Mouse (Mus musculus) limb, embryonic 13.5 days (tissue): ENCODE measurements around the gene Zbtb12. TPM values are rescaled to one million over a fixed set of nuclear protein-coding genes. Genes with fewer than 3 reads are reported as not detected.

Experiments used
- ATAC-seq: fragments of 200-750 bp; cut with Nextera tagmentation; 2 replicates; pipeline ENCODE4 v1.8.0; 2017; ENCODE audit warnings: low read depth, moderate number of reproducible peaks, moderate TSS enrichment; ENCODE audit not compliant: low FRiP score
- H3K27ac ChIP-seq: fragments of 300-500 bp; sonication (generic); 2 replicates; pipeline ENCODE4 v1.5.1; 2015; ENCODE audit warnings: inconsistent platforms, mild to moderate bottlenecking, moderate library complexity
- H3K27me3 ChIP-seq: fragments of 300-500 bp; sonication (generic); 2 replicates; pipeline ENCODE4 v1.6.1; 2015; ENCODE audit warnings: mild to moderate bottlenecking, inconsistent platforms
- H3K36me3 ChIP-seq: fragments of 300-500 bp; sonication (generic); 2 replicates; pipeline ENCODE4 v1.6.1; 2015; ENCODE audit warnings: inconsistent platforms, mild to moderate bottlenecking, moderate library complexity
- H3K4me1 ChIP-seq: fragments of 300-500 bp; sonication (generic); 2 replicates; pipeline ENCODE4 v1.6.1; 2015; ENCODE audit warnings: inconsistent platforms
- H3K4me2 ChIP-seq: fragments of 300-500 bp; sonication (generic); replicated peaks from 2 replicates; pipeline ENCODE4 v1.6.1; 2015; ENCODE audit warnings: inconsistent platforms, mild to moderate bottlenecking, moderate library complexity
- H3K4me3 ChIP-seq: fragments of 300-500 bp; sonication (generic); 2 replicates; pipeline ENCODE4 v1.5.1; 2015; ENCODE audit warnings: moderate library complexity, mild to moderate bottlenecking, inconsistent platforms
- H3K9ac ChIP-seq: fragments of 300-500 bp; sonication (generic); 2 replicates; pipeline ENCODE4 v1.6.1; 2015; ENCODE audit warnings: mild to moderate bottlenecking, inconsistent platforms
- H3K9me3 ChIP-seq: fragments of 300-500 bp; sonication (generic); 2 replicates; pipeline ENCODE4 v1.6.1; 2016; ENCODE audit warnings: inconsistent platforms
- WGBS: fragments of 180-500 bp; shearing (Covaris S2); methylation state at CpG from one replicate; pipeline ENCODE4 v1.1.7; 2015; 5-methylcytosine and 5-hydroxymethylcytosine counted together
- polyA plus RNA-seq: library from polyadenylated mRNA; unstranded; fragments of >200 nt; fragmentation: Nextera tagmentation; extraction: Ambion mirVana; gene quantifications from 2 replicates; pipeline ENCODE4 v1.2.1, GENCODE M21; 2015

Gene Zbtb12
- polyA plus RNA-seq, 1 experiment from 2014 or later = 5.4 TPM

DNA sequence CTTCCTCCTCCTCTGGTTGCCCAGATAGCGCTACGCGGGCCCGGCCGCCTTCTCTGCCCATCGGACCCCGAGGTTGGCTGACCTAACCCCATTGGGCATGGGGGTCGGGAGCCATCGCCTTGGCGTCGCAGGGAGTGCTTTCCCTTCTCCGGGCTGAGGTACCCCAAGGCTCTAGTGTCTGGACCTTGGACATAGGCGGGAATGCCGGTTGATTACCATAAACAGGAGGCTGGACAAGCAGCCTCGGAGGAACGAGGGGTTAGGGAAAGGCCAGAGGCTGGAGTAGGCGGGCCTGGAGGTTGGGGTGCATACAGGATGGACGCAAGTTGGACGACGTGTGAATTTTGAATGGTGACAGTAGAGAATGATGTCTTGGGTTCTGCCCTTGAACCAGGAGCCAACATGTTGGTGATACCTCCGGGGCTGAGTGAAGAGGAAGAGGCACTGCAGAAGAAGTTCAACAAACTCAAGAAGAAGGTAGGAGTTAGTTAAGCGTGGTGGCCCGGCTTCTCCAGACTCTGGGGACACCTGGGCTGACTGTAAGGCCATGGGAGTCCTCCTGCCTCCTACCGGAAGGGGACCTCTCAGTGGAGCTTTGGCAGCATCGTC, 28.7 kb upstream of the Zbtb12 start:
- ATAC-seq = peak; percentile 28
- H3K4me1 ChIP-seq = peaks cover 21% of the 10 kb centered on the region
- peak overlapping the region; percentile 89 for H3K9ac ChIP-seq
- no peaks in the 10 kb centered on the region for H3K9me3 ChIP-seq
- peak overlapping the region; percentile 88 for H3K4me2 ChIP-seq
- H3K4me3 ChIP-seq = peak overlapping the region; percentile 89
- H3K27ac ChIP-seq = 0 out of 2 replicates have a peak overlapping the region, but pooled peaks have one; percentile 48
- WGBS = 1% methylated on average over 25 of the region's 25 CpGs
- H3K27me3 ChIP-seq = no peaks in the 10 kb centered on the region
- H3K36me3 ChIP-seq = peaks cover 60% of the 10 kb centered on the region

DNA sequence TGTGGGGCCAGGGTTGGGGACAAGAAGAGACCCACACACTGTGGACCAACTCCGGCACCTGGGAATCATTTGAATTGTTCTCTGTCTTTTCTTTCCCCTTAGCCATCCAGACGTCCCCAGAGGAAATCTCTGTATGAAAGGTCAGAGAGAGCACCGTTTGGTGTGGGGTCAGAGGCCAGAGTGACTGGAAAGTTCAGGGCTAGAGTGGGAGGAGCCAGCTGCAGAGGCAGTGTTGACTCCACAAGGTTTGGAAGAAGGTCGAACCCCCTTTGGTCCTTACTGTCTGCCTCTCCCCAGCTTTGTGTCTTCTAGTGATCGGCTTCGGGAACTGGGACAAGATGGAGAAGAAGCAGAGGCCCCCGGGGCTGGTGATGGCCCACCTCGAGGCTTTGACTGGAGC, 25.8 kb upstream of the Zbtb12 start:
- Histone ChIP-seq H3K4me2 (no peak overlapping the region), H3K27ac (no peak overlapping the region), H3K4me3 (no peak overlapping the region), H3K27me3 (no peaks in the 10 kb centered on the region), H3K36me3 (peaks cover 61% of the 10 kb centered on the region), H3K4me1 (peaks cover 21% of the 10 kb centered on the region), H3K9ac (no peak overlapping the region; the same call in 1 of the 2 replicates), H3K9me3 (no peaks in the 10 kb centered on the region)
- 75% methylated on average over 8 of the region's 8 CpGs for WGBS
- no peak for ATAC-seq

DNA sequence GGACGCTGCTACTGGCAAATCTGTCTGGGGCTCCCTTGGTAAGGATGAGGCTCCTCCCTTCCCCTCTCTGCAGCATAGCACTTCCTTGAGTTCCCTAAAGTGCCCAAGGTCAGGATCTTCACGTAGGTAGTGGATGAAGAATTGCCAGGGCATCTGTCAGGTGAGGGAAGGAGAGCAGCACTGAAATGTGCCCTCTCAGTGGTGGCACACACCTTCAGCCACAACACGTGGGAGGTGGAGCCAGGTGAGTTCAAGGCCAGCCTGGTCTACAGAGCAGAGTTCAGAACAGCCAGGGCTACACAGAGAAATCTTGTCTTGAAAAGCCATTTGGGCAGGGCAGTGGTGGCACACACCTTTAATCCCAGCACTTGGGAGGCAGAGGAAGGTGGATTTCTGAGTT, 24.5 kb upstream of the Zbtb12 start:
- no peak overlapping the region for H3K9ac ChIP-seq
- no peaks in the 10 kb centered on the region for H3K9me3 ChIP-seq
- no peak overlapping the region for H3K4me2 ChIP-seq
- no peak overlapping the region for H3K27ac ChIP-seq
- 79% methylated on average over 3 of the region's 3 CpGs for WGBS
- ATAC-seq = no peak
- peaks cover 15% of the 10 kb centered on the region for H3K4me1 ChIP-seq
- H3K36me3 ChIP-seq = peaks cover 61% of the 10 kb centered on the region
- H3K27me3 ChIP-seq = no peaks in the 10 kb centered on the region
- no peak overlapping the region for H3K4me3 ChIP-seq

DNA sequence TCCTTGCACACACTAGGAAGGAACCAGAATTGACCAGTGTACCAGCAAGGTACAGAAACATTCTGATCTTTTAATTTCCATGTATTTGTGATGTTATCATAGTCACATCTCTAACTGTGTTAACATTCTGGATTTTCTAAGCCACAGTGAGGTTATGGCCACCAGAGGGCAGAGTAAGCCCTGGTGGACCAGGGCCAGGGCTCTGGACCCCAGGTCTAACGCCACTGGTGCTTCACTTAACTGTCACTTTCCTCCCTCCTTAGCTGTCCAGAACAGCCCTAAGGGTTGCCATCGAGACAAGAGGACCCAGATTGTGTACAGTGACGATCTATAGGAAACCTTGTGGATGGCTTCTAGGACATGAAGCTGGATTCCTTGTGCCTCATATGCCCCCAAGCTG, 23.5 kb upstream of the Zbtb12 start:
- WGBS = 42% methylated on average over 3 of the region's 3 CpGs

DNA sequence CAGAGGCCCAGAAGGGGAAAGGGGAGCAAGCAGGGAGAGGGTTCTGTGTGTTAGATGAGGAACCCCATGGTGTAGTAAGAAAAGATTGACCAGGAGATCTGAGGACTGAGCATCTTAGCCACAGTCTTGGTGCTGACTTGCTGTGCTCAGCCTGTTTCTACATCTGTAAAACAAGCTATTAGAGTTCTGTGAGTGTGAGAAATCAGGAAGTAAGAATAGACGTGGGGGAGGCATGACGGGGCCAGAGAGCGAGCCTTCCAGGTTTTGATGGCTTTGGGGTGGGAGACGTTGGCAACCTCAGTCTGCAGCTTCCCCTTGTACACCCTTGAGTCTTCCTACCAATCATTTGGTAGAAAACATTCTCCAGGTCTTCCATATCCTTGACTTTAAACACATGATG, 20.6 kb upstream of the Zbtb12 start:
- H3K4me1 ChIP-seq = no peaks in the 10 kb centered on the region
- H3K4me3 ChIP-seq = no peak overlapping the region
- peaks cover 4% of the 10 kb centered on the region; the same call in 1 of the 2 replicates for H3K27me3 ChIP-seq
- no peak overlapping the region for H3K9ac ChIP-seq
- 81% methylated on average over 4 of the region's 4 CpGs for WGBS
- H3K9me3 ChIP-seq = no peaks in the 10 kb centered on the region
- peaks cover 46% of the 10 kb centered on the region for H3K36me3 ChIP-seq
- ATAC-seq = no peak
- H3K27ac ChIP-seq = no peak overlapping the region
- no peak overlapping the region for H3K4me2 ChIP-seq

More for the DNA sequence above, 23.5 kb upstream of the Zbtb12 start:
- H3K4me2 ChIP-seq = no peak overlapping the region
- no peak overlapping the region for H3K27ac ChIP-seq
- no peak overlapping the region for H3K9ac ChIP-seq
- no peak overlapping the region for H3K4me3 ChIP-seq
- no peak for ATAC-seq
- no peaks in the 10 kb centered on the region for H3K27me3 ChIP-seq
- H3K4me1 ChIP-seq = peaks cover 13% of the 10 kb centered on the region
- peaks cover 61% of the 10 kb centered on the region for H3K36me3 ChIP-seq
- no peaks in the 10 kb centered on the region for H3K9me3 ChIP-seq

DNA sequence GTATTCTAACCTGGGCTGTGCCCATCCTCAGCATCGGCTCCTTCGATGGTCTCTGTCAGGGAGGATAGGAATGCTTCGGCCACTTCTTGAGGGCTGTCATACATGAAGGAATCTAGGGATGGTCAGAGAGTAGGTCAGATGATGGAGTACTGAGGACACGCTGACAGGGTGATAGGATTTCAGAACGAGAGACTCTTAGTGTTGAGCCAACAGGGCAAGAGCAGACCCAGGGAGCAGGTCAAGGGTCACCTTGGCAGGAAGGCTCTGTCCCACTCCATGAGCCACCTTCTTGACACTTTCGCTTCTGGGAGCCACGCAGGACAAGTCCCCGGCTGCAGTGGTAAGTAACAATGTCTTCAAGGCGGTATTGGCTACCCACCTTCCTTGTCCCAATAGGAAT, 18.8 kb upstream of the Zbtb12 start:
- 83% methylated on average over 9 of the region's 9 CpGs for WGBS
- Histone ChIP-seq H3K36me3 (peaks cover 27% of the 10 kb centered on the region), H3K4me3 (no peak overlapping the region), H3K27ac (no peak overlapping the region), H3K4me2 (no peak overlapping the region), H3K27me3 (peaks cover 4% of the 10 kb centered on the region; the same call in 1 of the 2 replicates), H3K4me1 (no peaks in the 10 kb centered on the region), H3K9ac (no peak overlapping the region), H3K9me3 (no peaks in the 10 kb centered on the region)
- ATAC-seq = no peak

DNA sequence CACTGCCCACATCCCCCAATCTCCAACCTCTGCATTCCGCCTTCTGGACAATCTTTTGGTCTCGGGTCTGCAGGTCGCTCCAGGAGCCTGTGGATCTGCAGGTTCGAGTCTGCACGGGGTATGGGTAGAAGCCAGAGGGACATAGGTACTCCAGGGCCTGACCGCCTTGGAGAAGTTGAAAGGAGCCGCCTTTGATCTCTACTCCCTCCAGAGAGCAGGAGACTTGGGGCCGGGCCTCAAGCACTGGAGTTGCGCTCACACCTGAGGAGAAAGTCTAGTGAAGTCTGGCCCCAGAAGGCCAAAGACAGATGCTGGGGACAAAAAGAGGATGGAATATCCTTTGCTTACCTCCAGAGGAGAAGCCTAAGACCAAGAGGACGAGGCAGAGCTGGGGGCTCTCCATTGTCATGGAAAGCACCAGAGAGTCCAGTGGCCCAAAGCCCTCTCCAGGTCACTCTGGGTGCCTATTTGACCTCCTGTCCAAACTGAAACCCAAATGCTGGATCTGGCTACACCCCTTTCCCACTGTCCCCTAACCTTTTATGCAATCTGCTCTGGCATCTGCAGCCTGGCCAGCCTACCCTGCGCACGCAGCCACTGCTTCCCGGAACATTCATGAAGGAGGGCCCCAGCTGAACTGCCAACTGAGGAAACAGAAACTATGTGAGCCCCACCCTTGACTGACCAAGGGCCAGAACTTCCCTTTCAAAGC, 17.4 kb upstream of the Zbtb12 start:
- no peak for ATAC-seq

DNA sequence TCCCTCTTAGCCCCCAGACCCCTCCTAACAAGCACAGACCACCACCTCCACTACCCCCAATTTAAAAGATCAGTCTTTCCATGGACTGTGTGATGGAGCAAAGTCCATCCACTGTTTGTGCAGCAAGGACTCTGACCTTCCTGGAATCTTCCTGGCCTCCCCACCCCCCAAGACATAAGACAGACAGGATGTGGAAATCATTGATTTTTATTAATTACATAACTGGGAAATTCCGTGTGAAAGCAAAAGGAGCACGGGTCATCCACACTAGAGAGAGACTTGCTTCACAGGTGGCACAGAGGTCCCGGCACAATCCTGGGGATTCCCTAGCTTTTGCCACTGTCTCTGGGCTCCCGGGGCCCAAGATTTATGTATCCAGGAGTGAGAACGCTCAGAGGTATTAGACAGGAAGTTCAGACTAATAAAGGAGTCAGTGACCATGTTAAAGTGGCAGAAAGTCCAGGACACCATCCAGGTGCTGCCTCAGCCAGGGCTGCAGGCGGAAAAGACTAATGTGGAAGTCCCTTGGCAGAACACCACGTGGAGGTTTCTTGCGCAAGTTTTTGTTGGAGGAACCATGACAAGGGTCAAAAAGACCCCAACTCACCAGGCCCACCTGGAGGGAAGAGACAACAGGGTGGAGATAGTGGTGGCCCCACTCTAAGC, 16.7 kb upstream of the Zbtb12 start, which contains the start of gene Cfb:
Gene Cfb (minus strand): TSS at position 103 of the 666 bp plus-strand sequence.
- Histone ChIP-seq H3K4me2 (no peak within 1 kb of the TSS), H3K9me3 (no peaks in the 10 kb centered on the region), H3K27me3 (peaks cover 4% of the 10 kb centered on the region; the same call in 1 of the 2 replicates), H3K36me3 (peaks cover 8% of the 10 kb centered on the region), H3K4me1 (no peaks in the 10 kb centered on the region), H3K27ac (no peak within 1 kb of the TSS), H3K9ac (peak within 1 kb of the TSS; percentile 10), H3K4me3 (no peak within 1 kb of the TSS)
- ATAC-seq = no peak
- WGBS = 54% methylated on average over 8 of the region's 8 CpGs

More for the DNA sequence above, 17.4 kb upstream of the Zbtb12 start:
- Histone ChIP-seq H3K4me3 (no peak overlapping the region), H3K4me2 (no peak overlapping the region), H3K4me1 (no peaks in the 10 kb centered on the region), H3K9ac (peak overlapping the region; percentile 10; the same call in 1 of the 2 replicates), H3K27me3 (peaks cover 4% of the 10 kb centered on the region; the same call in 1 of the 2 replicates), H3K9me3 (no peaks in the 10 kb centered on the region), H3K36me3 (peaks cover 15% of the 10 kb centered on the region), H3K27ac (no peak overlapping the region)
- 66% methylated on average over 13 of the region's 13 CpGs for WGBS

DNA sequence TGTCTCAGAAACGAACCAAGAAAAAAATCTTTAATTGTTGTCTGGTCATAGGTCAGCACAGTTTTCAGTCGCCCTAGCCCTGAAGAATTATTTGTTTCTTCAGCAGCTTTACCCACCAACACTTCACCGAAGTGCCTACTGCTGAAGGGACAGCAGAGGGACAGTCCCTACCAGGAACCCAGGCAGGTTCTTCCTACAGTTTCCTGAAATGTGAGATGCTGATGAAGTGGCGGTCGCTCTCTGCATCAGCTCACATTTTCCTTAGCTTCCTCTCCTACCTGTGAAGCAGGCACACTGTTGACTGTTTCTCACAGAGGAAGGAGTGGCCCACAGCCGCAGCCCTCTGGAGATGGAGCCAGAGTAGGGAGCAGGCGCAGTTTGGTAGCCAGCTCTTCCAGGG, 13.3 kb upstream of the Zbtb12 start:
- Histone ChIP-seq H3K27me3 (peaks cover 4% of the 10 kb centered on the region; the same call in 1 of the 2 replicates), H3K4me2 (no peak overlapping the region), H3K9ac (no peak overlapping the region), H3K9me3 (no peaks in the 10 kb centered on the region), H3K4me3 (no peak overlapping the region), H3K36me3 (no peaks in the 10 kb centered on the region), H3K4me1 (no peaks in the 10 kb centered on the region), H3K27ac (no peak overlapping the region)
- 53% methylated on average over 7 of the region's 7 CpGs for WGBS
- ATAC-seq = no peak

DNA sequence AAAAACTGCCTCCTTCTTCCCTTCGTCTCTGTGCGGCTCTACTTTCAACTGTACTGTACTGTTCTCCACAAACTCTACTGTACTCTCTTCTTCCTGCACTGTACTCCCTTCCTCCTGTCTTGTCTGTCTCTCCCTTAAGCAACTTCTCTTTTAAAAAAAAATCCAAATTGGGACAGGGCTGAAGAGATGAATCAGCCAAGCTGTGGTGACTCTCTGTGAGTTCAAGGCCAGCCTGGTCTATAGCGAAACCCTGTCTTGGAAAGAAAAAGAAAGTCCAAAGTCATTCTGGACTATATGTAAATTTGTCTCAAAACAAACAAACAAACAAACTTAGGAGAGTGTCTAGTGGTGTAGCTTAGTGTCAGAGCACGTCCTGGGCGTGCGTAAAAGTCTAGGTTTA, 5.0 kb upstream of the Zbtb12 start:
- ATAC-seq = no peak
- Histone ChIP-seq H3K36me3 (no peaks in the 10 kb centered on the region), H3K27ac (no peak overlapping the region), H3K4me1 (0 out of 2 replicates have a peak, but pooled peaks cover 2% of the 10 kb centered on the region), H3K27me3 (peaks cover 3% of the 10 kb centered on the region; the same call in 1 of the 2 replicates), H3K4me3 (no peak overlapping the region), H3K4me2 (no peak overlapping the region), H3K9me3 (no peaks in the 10 kb centered on the region), H3K9ac (no peak overlapping the region)
- 86% methylated on average over 6 of the region's 6 CpGs for WGBS

DNA sequence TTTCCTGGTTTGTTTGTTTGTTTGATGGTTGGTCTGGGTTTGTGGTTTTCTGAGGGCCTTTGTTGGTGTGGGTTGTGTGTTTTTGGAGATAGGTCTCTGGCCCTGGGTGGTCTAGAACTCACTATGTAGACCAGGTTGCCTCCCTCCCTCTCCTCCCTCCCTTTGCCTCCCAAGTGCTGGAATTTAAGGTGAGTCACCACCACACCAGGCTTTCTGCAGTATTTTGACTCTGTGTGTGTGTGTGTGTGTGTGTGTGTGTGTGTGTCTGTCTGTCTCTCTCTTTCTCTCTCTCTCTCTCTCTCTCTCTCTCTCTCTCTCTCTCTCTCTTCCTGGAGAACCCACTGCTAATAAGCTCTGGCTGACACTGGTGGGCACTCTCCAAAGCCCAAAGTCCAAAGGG, 1.9 kb downstream of the Zbtb12 start:
- Histone ChIP-seq H3K4me1 (0 out of 2 replicates have a peak, but pooled peaks cover 4% of the 10 kb centered on the region), H3K27me3 (peaks cover 16% of the 10 kb centered on the region), H3K36me3 (no peaks in the 10 kb centered on the region), H3K4me2 (no peak overlapping the region), H3K4me3 (no peak overlapping the region), H3K27ac (no peak overlapping the region), H3K9me3 (no peaks in the 10 kb centered on the region), H3K9ac (no peak overlapping the region)
- ATAC-seq = no peak
